Mouse (Mus musculus): ENCODE measurements around the gene Pm20d1. TPM values are rescaled to one million over a fixed set of nuclear protein-coding genes. Genes with fewer than 3 reads are reported as not detected.

Gene Pm20d1
- polyA plus RNA-seq, 1 experiment: 1.3 TPM

GRCm38 (mm10) chr1:131771440-131771839, 25.7 kb upstream of the Pm20d1 start:
- TF ChIP-seq CTCF (IDR thresholded peaks at IDR 0.05; ENCODE audit: borderline replicate concordance, control insufficient read depth, extremely low read depth, insufficient read depth, low read length, poor library complexity) (no peak), POLR2A (IDR thresholded peaks at IDR 0.05; ENCODE audit: control insufficient read depth, extremely low read depth, insufficient read depth, low read length, poor library complexity) (no peak)
- H3K4me3 ChIP-seq (ENCODE audit: control insufficient read depth, insufficient read depth, low read length): no peak overlapping the region
- H3K27ac ChIP-seq (ENCODE audit: control insufficient read depth, insufficient read depth, low read length): no peak overlapping the region
- no peaks in the 10 kb centered on the region for H3K4me1 ChIP-seq (replicated peaks; ENCODE audit: control insufficient read depth, insufficient read depth, low read length)
- H3K36me3 ChIP-seq (ENCODE audit: control insufficient read depth, insufficient read depth, low read length): no peaks in the 10 kb centered on the region
- no peak for DNase-seq
- H3K27me3 ChIP-seq (ENCODE audit: control insufficient read depth, insufficient read depth, low read length): no peaks in the 10 kb centered on the region

- no peak overlapping the region for H3K27ac ChIP-seq (ENCODE audit: control insufficient read depth, insufficient read depth, low read length)
- peaks cover 3% of the 10 kb centered on the region; the same call in 1 of the 2 replicates for H3K27me3 ChIP-seq (ENCODE audit: control insufficient read depth, insufficient read depth, low read length)
- WGBS: 81% methylated on average over 3 of the region's 3 CpGs
- no peak for DNase-seq
- H3K4me3 ChIP-seq (ENCODE audit: control insufficient read depth, insufficient read depth, low read length): no peak overlapping the region
- TF ChIP-seq POLR2A (IDR thresholded peaks at IDR 0.05; ENCODE audit: control insufficient read depth, extremely low read depth, insufficient read depth, low read length, poor library complexity) (no peak), CTCF (IDR thresholded peaks at IDR 0.05; ENCODE audit: borderline replicate concordance, control insufficient read depth, extremely low read depth, insufficient read depth, low read length, poor library complexity) (no peak)
- H3K4me1 ChIP-seq (replicated peaks; ENCODE audit: control insufficient read depth, insufficient read depth, low read length): no peaks in the 10 kb centered on the region
- H3K36me3 ChIP-seq (ENCODE audit: control insufficient read depth, insufficient read depth, low read length): no peaks in the 10 kb centered on the region
These were observed 2.6 kb upstream of the Pm20d1 start for GRCm38 (mm10) chr1:131794591-131794990.

GRCm38 (mm10) chr1:131795171-131795570, 2.0 kb upstream of the Pm20d1 start:
- H3K4me3 ChIP-seq (ENCODE audit: control insufficient read depth, insufficient read depth, low read length): no peak overlapping the region
- H3K4me1 ChIP-seq (replicated peaks; ENCODE audit: control insufficient read depth, insufficient read depth, low read length): no peaks in the 10 kb centered on the region
- no peak for TF ChIP-seq POLR2A (IDR thresholded peaks at IDR 0.05; ENCODE audit: control insufficient read depth, extremely low read depth, insufficient read depth, low read length, poor library complexity)
- no peak for TF ChIP-seq CTCF (IDR thresholded peaks at IDR 0.05; ENCODE audit: borderline replicate concordance, control insufficient read depth, extremely low read depth, insufficient read depth, low read length, poor library complexity)
- DNase-seq: no peak
- peaks cover 3% of the 10 kb centered on the region; the same call in 1 of the 2 replicates for H3K27me3 ChIP-seq (ENCODE audit: control insufficient read depth, insufficient read depth, low read length)
- 93% methylated on average over 3 of the region's 3 CpGs for WGBS
- no peaks in the 10 kb centered on the region for H3K36me3 ChIP-seq (ENCODE audit: control insufficient read depth, insufficient read depth, low read length)
- H3K27ac ChIP-seq (ENCODE audit: control insufficient read depth, insufficient read depth, low read length): no peak overlapping the region

- H3K36me3 ChIP-seq (ENCODE audit: control insufficient read depth, insufficient read depth, low read length): no peaks in the 10 kb centered on the region
- H3K27ac ChIP-seq (ENCODE audit: control insufficient read depth, insufficient read depth, low read length): no peak overlapping the region
- DNase-seq: no peak
- 79% methylated on average over 1 of the region's 1 CpGs for WGBS
- no peak for TF ChIP-seq POLR2A (IDR thresholded peaks at IDR 0.05; ENCODE audit: control insufficient read depth, extremely low read depth, insufficient read depth, low read length, poor library complexity)
- no peak for TF ChIP-seq CTCF (IDR thresholded peaks at IDR 0.05; ENCODE audit: borderline replicate concordance, control insufficient read depth, extremely low read depth, insufficient read depth, low read length, poor library complexity)
- no peaks in the 10 kb centered on the region for H3K4me1 ChIP-seq (replicated peaks; ENCODE audit: control insufficient read depth, insufficient read depth, low read length)
- H3K27me3 ChIP-seq (ENCODE audit: control insufficient read depth, insufficient read depth, low read length): peaks cover 3% of the 10 kb centered on the region; the same call in 1 of the 2 replicates
- no peak overlapping the region for H3K4me3 ChIP-seq (ENCODE audit: control insufficient read depth, insufficient read depth, low read length)
These were observed 2.8 kb downstream of the Pm20d1 start for GRCm38 (mm10) chr1:131800001-131800400.

GRCm38 (mm10) chr1:131801071-131801470, 3.9 kb downstream of the Pm20d1 start:
- no peaks in the 10 kb centered on the region for H3K36me3 ChIP-seq (ENCODE audit: control insufficient read depth, insufficient read depth, low read length)
- DNase-seq: no peak
- 87% methylated on average over 8 of the region's 8 CpGs for WGBS
- no peaks in the 10 kb centered on the region for H3K4me1 ChIP-seq (replicated peaks; ENCODE audit: control insufficient read depth, insufficient read depth, low read length)
- H3K4me3 ChIP-seq (ENCODE audit: control insufficient read depth, insufficient read depth, low read length): no peak overlapping the region
- H3K27ac ChIP-seq (ENCODE audit: control insufficient read depth, insufficient read depth, low read length): no peak overlapping the region
- TF ChIP-seq POLR2A (IDR thresholded peaks at IDR 0.05; ENCODE audit: control insufficient read depth, extremely low read depth, insufficient read depth, low read length, poor library complexity) (no peak), CTCF (IDR thresholded peaks at IDR 0.05; ENCODE audit: borderline replicate concordance, control insufficient read depth, extremely low read depth, insufficient read depth, low read length, poor library complexity) (no peak)
- peaks cover 3% of the 10 kb centered on the region; the same call in 1 of the 2 replicates for H3K27me3 ChIP-seq (ENCODE audit: control insufficient read depth, insufficient read depth, low read length)

GRCm38 (mm10) chr1:131802652-131803051, 5.5 kb downstream of the Pm20d1 start:
- no peak for DNase-seq
- 93% methylated on average over 5 of the region's 5 CpGs for WGBS
- Histone ChIP-seq H3K27me3 (ENCODE audit: control insufficient read depth, insufficient read depth, low read length) (no peaks in the 10 kb centered on the region), H3K27ac (ENCODE audit: control insufficient read depth, insufficient read depth, low read length) (no peak overlapping the region), H3K4me3 (ENCODE audit: control insufficient read depth, insufficient read depth, low read length) (no peak overlapping the region), H3K36me3 (ENCODE audit: control insufficient read depth, insufficient read depth, low read length) (no peaks in the 10 kb centered on the region), H3K4me1 (replicated peaks; ENCODE audit: control insufficient read depth, insufficient read depth, low read length) (no peaks in the 10 kb centered on the region)
- TF ChIP-seq CTCF (IDR thresholded peaks at IDR 0.05; ENCODE audit: borderline replicate concordance, control insufficient read depth, extremely low read depth, insufficient read depth, low read length, poor library complexity) (no peak), POLR2A (IDR thresholded peaks at IDR 0.05; ENCODE audit: control insufficient read depth, extremely low read depth, insufficient read depth, low read length, poor library complexity) (no peak)

- Histone ChIP-seq H3K27me3 (ENCODE audit: control insufficient read depth, insufficient read depth, low read length) (no peaks in the 10 kb centered on the region), H3K36me3 (ENCODE audit: control insufficient read depth, insufficient read depth, low read length) (no peaks in the 10 kb centered on the region), H3K4me3 (ENCODE audit: control insufficient read depth, insufficient read depth, low read length) (no peak overlapping the region), H3K27ac (ENCODE audit: control insufficient read depth, insufficient read depth, low read length) (no peak overlapping the region), H3K4me1 (replicated peaks; ENCODE audit: control insufficient read depth, insufficient read depth, low read length) (no peaks in the 10 kb centered on the region)
- 99% methylated on average over 3 of the region's 3 CpGs for WGBS
- DNase-seq: no peak
- no peak for TF ChIP-seq CTCF (IDR thresholded peaks at IDR 0.05; ENCODE audit: borderline replicate concordance, control insufficient read depth, extremely low read depth, insufficient read depth, low read length, poor library complexity)
- TF ChIP-seq POLR2A (IDR thresholded peaks at IDR 0.05; ENCODE audit: control insufficient read depth, extremely low read depth, insufficient read depth, low read length, poor library complexity): no peak
These were observed 7.0 kb downstream of the Pm20d1 start for GRCm38 (mm10) chr1:131804166-131804565.

Data from thymus, adult 2 months (tissue).